Mouse (Mus musculus) inflammation-experienced regulatory T-cells (primary cell): ENCODE results near the gene Parvb. TPM values are rescaled to one million over a fixed set of nuclear protein-coding genes. Genes with fewer than 3 reads are reported as not detected.

Source experiments
- polyA plus RNA-seq, 2 experiments: library from polyadenylated mRNA; unstranded; fragments of 100-300 nt; shearing (Covaris generic); gene quantifications; one replicate each; pipeline ENCODE4 v1.2.1; 2017

Gene Parvb
- 1 to 10 TPM in 1 of 2 experiments, under 1 TPM in 1; 0.77 to 5.8 TPM for polyA plus RNA-seq

GRCm38 (mm10) chr15:84231721-84232561 is at the start of gene Parvb:
TSS of gene Parvb (plus strand) at chr15:84232043.

GRCm38 (mm10) chr15:84192058-84192791 is 39.6 kb upstream of the Parvb start, which contains the start of gene Samm50:
TSS of gene Samm50 (plus strand) at chr15:84192241.

DNA sequence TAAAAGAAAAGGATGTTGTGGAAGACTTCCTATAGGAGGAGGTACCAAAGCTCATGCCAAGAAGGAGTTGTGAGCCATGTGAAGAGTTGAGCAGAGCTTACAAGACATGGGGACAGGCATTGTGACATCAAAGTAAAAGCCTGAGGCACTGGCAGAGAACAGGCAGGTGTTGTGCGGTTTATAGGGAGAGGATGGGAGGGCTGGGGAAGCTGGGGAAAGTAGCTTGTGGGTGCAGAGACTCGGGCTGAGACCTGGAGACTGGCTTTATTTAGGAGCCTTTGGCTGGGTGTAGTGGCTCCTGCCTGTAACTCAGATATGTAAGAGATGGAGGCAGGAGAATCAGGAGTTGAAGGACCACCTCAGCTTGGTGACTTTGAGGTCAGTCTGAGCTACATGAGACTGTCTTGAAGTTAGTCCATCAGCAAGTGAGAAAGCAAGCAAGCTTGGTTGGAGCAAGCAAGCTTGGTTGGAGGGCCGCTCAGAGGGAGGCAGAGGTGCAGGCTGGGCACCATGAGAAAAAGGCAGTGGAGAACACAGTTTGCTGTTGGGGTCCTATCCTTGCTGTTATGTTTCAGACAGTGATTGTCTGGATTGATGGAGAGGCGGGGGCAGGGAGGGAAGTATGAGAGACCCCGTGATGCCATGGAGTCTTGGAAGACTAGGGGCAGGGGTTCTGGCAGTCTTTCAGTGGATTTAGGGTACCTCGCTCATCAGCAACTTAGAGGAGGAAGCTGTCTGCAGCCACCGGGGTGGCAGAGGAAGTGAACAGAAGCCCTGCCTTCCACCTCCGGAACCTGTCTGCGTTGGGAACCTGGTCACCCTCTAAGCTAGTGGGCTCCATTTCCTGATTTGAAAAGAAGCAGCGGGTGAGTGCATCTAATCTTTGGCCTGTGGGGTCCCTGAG is 92.4 kb downstream of the Parvb start, which contains the start of gene Parvg:
Gene Parvg (plus strand): TSS at position 61 of the 904 bp plus-strand sequence.

Other genes with a start within 250 kb of the Parvb start
- 1 to 10 TPM in 1 of 2 experiments, under 1 TPM in 1; 0.65 to 2.2 TPM for gene Efcab6, start 166.7 kb upstream of the Parvb start, polyA plus RNA-seq
- under 1 TPM; 0.29 to 0.73 TPM for gene Sult4a1, start 126.3 kb upstream of the Parvb start, polyA plus RNA-seq
- gene Pnpla5, start 108.9 kb upstream of the Parvb start, polyA plus RNA-seq: under 1 TPM in 1 of 2 experiments, not detected in 1; 0.29 TPM
- 1 to 10 TPM in 1 of 2 experiments, under 1 TPM in 1; 0.55 to 3.9 TPM for gene Pnpla3, start 64.2 kb upstream of the Parvb start, polyA plus RNA-seq
- 100 to 1,000 TPM; 109 to 124 TPM for gene Samm50, start 39.8 kb upstream of the Parvb start, polyA plus RNA-seq
- 100 to 1,000 TPM; 112 TPM for gene Parvg, start 92.0 kb downstream of the Parvb start, polyA plus RNA-seq
- gene Shisal1, start 215.1 kb downstream of the Parvb start, polyA plus RNA-seq: 1 to 10 TPM in 1 of 2 experiments, under 1 TPM in 1; 0.22 to 2.3 TPM